Mouse (Mus musculus) activated CD4-positive, CD25-positive, alpha-beta regulatory T cell (primary cell): ENCODE results near the gene 7530416G11Rik. TPM values are rescaled to one million over a fixed set of nuclear protein-coding genes. Genes with fewer than 3 reads are reported as not detected.

Experiments used
- polyA plus RNA-seq, 2 experiments: library from polyadenylated mRNA; unstranded; fragments of 100-300 nt; shearing (Covaris generic); gene quantifications; one replicate each; pipeline ENCODE4 v1.2.1; 2017

The 7530416G11Rik gene
- not detected for polyA plus RNA-seq

DNA sequence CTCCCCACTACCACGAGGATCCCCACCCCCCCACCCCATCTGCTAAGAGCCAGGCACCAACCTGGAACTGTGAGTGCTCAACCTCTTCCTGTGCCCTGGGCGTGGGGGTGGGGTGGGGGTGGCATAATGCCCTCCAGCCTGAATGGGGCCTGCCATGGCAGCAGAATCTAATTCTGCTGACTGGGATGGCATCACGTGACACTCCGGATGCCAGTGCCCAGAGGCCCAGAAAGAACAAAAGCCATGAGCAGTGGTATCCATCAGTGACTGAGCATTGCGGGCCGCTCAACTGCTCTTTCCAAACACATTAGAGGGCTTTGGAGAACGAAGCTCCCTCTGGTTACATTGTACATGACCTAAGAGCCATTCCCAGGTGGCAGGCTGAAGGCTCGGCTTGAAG lies at the start of gene 7530416G11Rik:
7530416G11Rik (minus strand) TSS at position 101 of the 400 bp plus-strand sequence.

Other genes starting within 250 kb of the 7530416G11Rik start
- gene Atxn10, start 167.0 kb downstream of the 7530416G11Rik start, polyA plus RNA-seq, result 100 to 1,000 TPM; 113 to 144 TPM
- gene Wnt7b, start 79.2 kb upstream of the 7530416G11Rik start, polyA plus RNA-seq, result under 1 TPM in 1 of 2 experiments, not detected in 1; 0.05 TPM
- gene Ppara, start 231.8 kb upstream of the 7530416G11Rik start, polyA plus RNA-seq, result under 1 TPM in 1 of 2 experiments, not detected in 1; 0.25 TPM